Mouse (Mus musculus) forebrain, embryonic 12.5 days (tissue): ENCODE results near the gene Gm37240. TPM values are rescaled to one million over a fixed set of nuclear protein-coding genes. Genes with fewer than 3 reads are reported as not detected.

Experiments used
- ATAC-seq: fragments of 200-750 bp; cut with Nextera tagmentation; 2 replicates; pipeline ENCODE4 v1.8.0; 2017; ENCODE audit warnings: moderate TSS enrichment; ENCODE audit not compliant: low FRiP score
- H3K27ac ChIP-seq: fragments of 300-500 bp; sonication (generic); 2 replicates; pipeline ENCODE4 v1.5.1; 2016; ENCODE audit warnings: mild to moderate bottlenecking
- H3K27me3 ChIP-seq: fragments of 300-500 bp; sonication (generic); 2 replicates; pipeline ENCODE4 v1.6.1; 2016; ENCODE audit warnings: mild to moderate bottlenecking
- H3K36me3 ChIP-seq: fragments of 300-500 bp; sonication (generic); replicated peaks from 2 replicates; pipeline ENCODE4 v1.6.1; 2016; ENCODE audit warnings: mild to moderate bottlenecking
- H3K4me1 ChIP-seq: fragments of 300-500 bp; sonication (generic); 2 replicates; pipeline ENCODE4 v1.6.1; 2016
- H3K4me2 ChIP-seq: fragments of 300-500 bp; sonication (generic); 2 replicates; pipeline ENCODE4 v1.6.1; 2016; ENCODE audit warnings: mild to moderate bottlenecking, moderate library complexity
- H3K4me3 ChIP-seq: fragments of 300-500 bp; sonication (generic); replicated peaks from 2 replicates; pipeline ENCODE4 v1.5.1; 2016; ENCODE audit warnings: mild to moderate bottlenecking
- H3K9ac ChIP-seq: fragments of 300-500 bp; sonication (generic); 2 replicates; pipeline ENCODE4 v1.6.1; 2016; ENCODE audit warnings: mild to moderate bottlenecking
- H3K9me3 ChIP-seq: fragments of 300-500 bp; sonication (generic); 2 replicates; pipeline ENCODE4 v1.6.1; 2016
- WGBS: fragments of 180-500 bp; shearing (Covaris S2); methylation state at CpG from one replicate; pipeline ENCODE4 v1.1.7; 2016; 5-methylcytosine and 5-hydroxymethylcytosine counted together
- microRNA counts: library from miRNA; unstranded; fragments of <30 nt; microRNA quantifications from one replicate; lab custom pipeline; 2017
- microRNA-seq: library from miRNA; unstranded; fragments of <30 nt; microRNA quantifications from one replicate; pipeline ENCODE4, GENCODE M21; 2017
- polyA plus RNA-seq: library from polyadenylated mRNA; unstranded; fragments of >200 nt; fragmentation: Nextera tagmentation; extraction: Ambion mirVana; gene quantifications from 2 replicates; pipeline ENCODE4 v1.2.1, GENCODE M21; 2016

Gene Gm37240
- polyA plus RNA-seq, 1 experiment from 2014 or later, result 0.57 TPM

GRCm38 (mm10) chr3:84460499-84460898 is 1426.8 kb downstream of the Gm37240 start:
- H3K36me3 ChIP-seq, result no peaks in the 10 kb centered on the region
- no peaks in the 10 kb centered on the region; the same call in 1 of the 2 replicates for H3K27me3 ChIP-seq
- no peak overlapping the region for H3K4me3 ChIP-seq
- H3K4me2 ChIP-seq, result no peak overlapping the region
- 34% methylated on average over 3 of the region's 3 CpGs for WGBS
- no peaks in the 10 kb centered on the region for H3K9me3 ChIP-seq
- H3K4me1 ChIP-seq, result peaks cover 23% of the 10 kb centered on the region
- peak overlapping the region; percentile 14; the same call in 1 of the 2 replicates for H3K27ac ChIP-seq
- no peak for ATAC-seq
- peak overlapping the region; percentile 12; the same call in 1 of the 2 replicates for H3K9ac ChIP-seq

DNA sequence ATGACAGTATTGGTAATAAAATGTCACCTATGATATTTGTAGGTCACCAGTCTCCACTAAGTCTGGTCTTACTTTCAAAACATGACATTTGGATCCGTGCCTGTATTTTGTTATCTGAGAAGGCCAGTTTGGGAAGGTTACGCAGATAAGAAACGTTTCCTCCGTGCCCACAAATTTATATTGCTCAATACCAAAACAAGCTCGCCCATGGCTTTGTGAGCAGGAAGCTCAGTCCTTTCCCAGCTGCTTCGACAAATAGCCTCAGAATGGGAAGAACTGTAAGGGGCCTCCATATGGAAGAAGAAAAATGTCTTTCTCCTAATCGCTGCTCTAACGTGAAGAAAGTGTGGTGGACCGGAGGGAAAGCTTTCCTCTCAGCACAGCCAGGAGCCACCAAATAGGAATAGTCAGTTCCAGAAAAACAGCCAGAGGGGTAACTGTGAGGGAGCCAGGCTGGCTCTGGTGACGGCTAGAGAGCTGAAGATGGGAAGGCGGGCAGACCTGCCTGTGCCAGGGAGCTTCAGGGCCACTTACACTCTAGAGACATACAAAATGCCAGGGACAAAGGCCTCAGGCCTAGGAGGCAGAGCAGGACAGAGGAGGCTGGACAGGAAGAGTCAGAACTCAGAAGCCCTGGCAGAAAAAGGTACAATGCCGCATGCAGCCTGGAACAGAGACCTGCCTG is 1431.4 kb downstream of the Gm37240 start:
- H3K27me3 ChIP-seq, result no peaks in the 10 kb centered on the region; the same call in 1 of the 2 replicates
- H3K4me3 ChIP-seq, result no peak overlapping the region
- no peak overlapping the region for H3K9ac ChIP-seq
- no peaks in the 10 kb centered on the region for H3K9me3 ChIP-seq
- H3K36me3 ChIP-seq, result no peaks in the 10 kb centered on the region
- H3K4me1 ChIP-seq, result peaks cover 8% of the 10 kb centered on the region
- no peak overlapping the region for H3K27ac ChIP-seq
- ATAC-seq, result no peak
- no peak overlapping the region for H3K4me2 ChIP-seq
- WGBS, result 84% methylated on average over 12 of the region's 12 CpGs

GRCm38 (mm10) chr3:84450651-84451050 is 1436.7 kb downstream of the Gm37240 start:
- Histone ChIP-seq H3K36me3 (no peaks in the 10 kb centered on the region), H3K9me3 (no peaks in the 10 kb centered on the region), H3K9ac (no peak overlapping the region), H3K27ac (no peak overlapping the region), H3K4me3 (no peak overlapping the region), H3K4me1 (peaks cover 2% of the 10 kb centered on the region; the same call in 1 of the 2 replicates), H3K27me3 (0 out of 2 replicates have a peak, but pooled peaks cover under 1% of the 10 kb centered on the region), H3K4me2 (no peak overlapping the region)
- no peak for ATAC-seq
- WGBS, result 50% methylated on average over 3 of the region's 3 CpGs

- Histone ChIP-seq H3K9ac (no peak overlapping the region), H3K27me3 (peaks cover 13% of the 10 kb centered on the region), H3K4me2 (no peak overlapping the region), H3K4me3 (no peak overlapping the region), H3K9me3 (no peaks in the 10 kb centered on the region), H3K4me1 (peaks cover 2% of the 10 kb centered on the region; the same call in 1 of the 2 replicates), H3K27ac (no peak overlapping the region), H3K36me3 (no peaks in the 10 kb centered on the region)
- 85% methylated on average over 9 of the region's 9 CpGs for WGBS
- ATAC-seq, result no peak
Measured at GRCm38 (mm10) chr3:84449015-84449414, 1438.3 kb downstream of the Gm37240 start.

GRCm38 (mm10) chr3:84447803-84448202 is 1439.5 kb downstream of the Gm37240 start:
- Histone ChIP-seq H3K9ac (no peak overlapping the region), H3K36me3 (no peaks in the 10 kb centered on the region), H3K27ac (no peak overlapping the region), H3K4me2 (no peak overlapping the region), H3K9me3 (no peaks in the 10 kb centered on the region), H3K4me1 (peaks cover 2% of the 10 kb centered on the region; the same call in 1 of the 2 replicates), H3K4me3 (no peak overlapping the region), H3K27me3 (peaks cover 13% of the 10 kb centered on the region)
- no peak for ATAC-seq
- WGBS, result 68% methylated on average over 5 of the region's 5 CpGs

MicroRNAs within 50 kb of the gene (microRNA counts, 519-probe panel; counts per million panel counts)
- not detected for microRNA mmu-miR-466k (lab: Ali Mortazavi, UCI)

Small RNA genes lying within 50 kb of the gene (microRNA-seq; reads per million reads assigned to microRNA genes)
- gene Mir466k, result not detected

Other genes starting within 250 kb of the Gm37240 start
- 0.58 and 0.59 TPM in 2 replicates for gene Fam160a1, start 70.2 kb downstream of the Gm37240 start, polyA plus RNA-seq
- 0.13 and 0.20 TPM in 2 replicates for gene Glt28d2, start within 50 bp of the Gm37240 start, polyA plus RNA-seq
- gene Sh3d19, start 83.6 kb upstream of the Gm37240 start, polyA plus RNA-seq, result 8.7 and 9.1 TPM in 2 replicates
- gene Prss48, start 115.0 kb upstream of the Gm37240 start, polyA plus RNA-seq, result not detected in 2 replicates